In the genomic region with DNA sequence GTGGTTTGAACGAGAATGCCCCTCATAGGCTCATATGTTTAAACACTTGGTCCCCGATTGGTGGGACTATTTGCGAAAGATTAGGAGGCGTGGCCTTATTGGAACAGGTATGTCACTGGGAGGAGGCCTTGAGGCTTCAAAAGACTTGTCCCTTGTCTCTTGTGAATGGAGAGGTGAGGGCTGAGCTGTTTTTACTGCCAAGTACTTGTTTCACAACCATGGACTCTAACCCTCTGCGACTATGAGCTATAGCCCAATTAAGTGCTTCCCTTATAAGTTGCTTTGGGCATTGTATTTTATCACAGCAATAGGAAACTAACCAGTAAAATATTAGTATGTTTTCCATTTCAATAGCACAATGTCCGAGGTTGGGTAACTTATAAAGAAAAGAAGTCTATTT, we compare ENCODE assay signal across 21 mouse cellular contexts.
DNase-seq lines count a peak whose midpoint lies in the region; ATAC-seq and TF ChIP-seq lines count a peak whose summit lies in the region.
"Had no signal": no experiment of that assay in that cellular context is flagged by ENCODE, and none has a peak within 500 bp of the region (broad histone marks: within the 10 kb centered on the region; RNA-seq: fewer than 3 reads in every experiment).

No protein-coding gene starts in this region.

- no peak overlapping the region for H3K4me2 ChIP-seq in intestine, embryonic 15.5 days (replicated peaks)
- no peak overlapping the region for H3K4me2 ChIP-seq in intestine, postnatal 0 days (replicated peaks; ENCODE audit: low read depth)
- H3K4me2 ChIP-seq: embryonic facial prominence, embryonic 13.5 days; embryonic facial prominence, embryonic 15.5 days; forebrain, embryonic 13.5 days; forebrain, embryonic 15.5 days had no signal

- ATAC-seq in intestine, embryonic 15.5 days = peak; percentile 58; the same call in 1 of the 2 replicates
- ATAC-seq in intestine, postnatal 0 days = peak; percentile 85
- ATAC-seq in frontal cortex, adult (ENCODE audit: low TSS enrichment) = no peak
- ATAC-seq: forebrain, embryonic 13.5 days; forebrain, embryonic 15.5 days; forebrain, postnatal 0 days had no signal

- H3K27me3 ChIP-seq in intestine, embryonic 15.5 days (replicated peaks) = no peaks in the 10 kb centered on the region
- no peaks in the 10 kb centered on the region for H3K27me3 ChIP-seq in intestine, postnatal 0 days (replicated peaks; ENCODE audit: control insufficient read depth, insufficient read depth, low read length)
- H3K27me3 ChIP-seq: embryonic facial prominence, embryonic 13.5 days; embryonic facial prominence, embryonic 15.5 days; forebrain, embryonic 13.5 days; forebrain, embryonic 15.5 days had no signal

- no peak overlapping the region for H3K4me3 ChIP-seq in intestine, embryonic 15.5 days (replicated peaks)
- H3K4me3 ChIP-seq in intestine, postnatal 0 days (ENCODE audit: low read depth, low read length) = no peak overlapping the region
- H3K4me3 ChIP-seq: embryonic facial prominence, embryonic 13.5 days; embryonic facial prominence, embryonic 15.5 days; erythroblast, embryonic 14.5 days; forebrain, embryonic 13.5 days; forebrain, embryonic 15.5 days had no signal

- H3K9ac ChIP-seq in intestine, embryonic 15.5 days = no peak overlapping the region
- no peak overlapping the region for H3K9ac ChIP-seq in intestine, postnatal 0 days (ENCODE audit: low read depth, low read length)
- H3K9ac ChIP-seq: embryonic facial prominence, embryonic 13.5 days; embryonic facial prominence, embryonic 15.5 days; forebrain, embryonic 13.5 days; forebrain, embryonic 15.5 days; forebrain, postnatal 0 days had no signal

- no peaks in the 10 kb centered on the region for H3K4me1 ChIP-seq in intestine, embryonic 15.5 days (replicated peaks)
- H3K4me1 ChIP-seq in intestine, postnatal 0 days (replicated peaks; ENCODE audit: control insufficient read depth, insufficient read depth, low read length) = no peaks in the 10 kb centered on the region
- H3K4me1 ChIP-seq: embryonic facial prominence, embryonic 15.5 days; forebrain, embryonic 13.5 days; forebrain, embryonic 15.5 days had no signal

- no peak for TF ChIP-seq CTCF in intestine, postnatal 0 days (IDR thresholded peaks at IDR 0.05; ENCODE audit: low read depth)

- no peaks in the 10 kb centered on the region for H3K9me3 ChIP-seq in intestine, embryonic 15.5 days
- no peaks in the 10 kb centered on the region for H3K9me3 ChIP-seq in intestine, postnatal 0 days (ENCODE audit: control insufficient read depth)
- H3K9me3 ChIP-seq: embryonic facial prominence, embryonic 13.5 days; embryonic facial prominence, embryonic 15.5 days; forebrain, embryonic 13.5 days; forebrain, embryonic 15.5 days had no signal

- no peak overlapping the region for H3K27ac ChIP-seq in intestine, embryonic 15.5 days
- H3K27ac ChIP-seq in intestine, postnatal 0 days (ENCODE audit: low read depth, low read length) = no peak overlapping the region
- H3K27ac ChIP-seq: embryonic facial prominence, embryonic 13.5 days; embryonic facial prominence, embryonic 15.5 days; forebrain, embryonic 13.5 days; forebrain, embryonic 15.5 days had no signal

- peak; percentile 26 for DNase-seq in fat pad, adult 2 months (ENCODE audit: extremely low read depth, low read depth, low spot score)
- no peak for DNase-seq in gastrocnemius, postnatal 10 days
- DNase-seq: adrenal gland, adult 2 months; adrenal gland, postnatal 10 days; adrenal gland, postnatal 25 days; cerebellum, adult 11 months; cerebellum, adult 18-20 months; cerebellum, adult 8-10 months; cerebellum, adult 9-11 months; cerebellum, postnatal 14 days; cerebellum, postnatal 36 days; embryo, embryonic 11 days; forebrain, postnatal 0 days had no signal

- WGBS in intestine, embryonic 15.5 days = 90% methylated on average over 6 of the region's 6 CpGs
- WGBS in intestine, postnatal 0 days = 70% methylated on average over 6 of the region's 6 CpGs

- no peaks in the 10 kb centered on the region for H3K36me3 ChIP-seq in intestine, embryonic 15.5 days
- H3K36me3 ChIP-seq in intestine, postnatal 0 days (ENCODE audit: control insufficient read depth, insufficient read depth) = no peaks in the 10 kb centered on the region
- H3K36me3 ChIP-seq: embryonic facial prominence, embryonic 13.5 days; embryonic facial prominence, embryonic 15.5 days; forebrain, embryonic 15.5 days had no signal
